Mouse (Mus musculus): ENCODE data around the gene Vps26a. TPM values are rescaled to one million over a fixed set of nuclear protein-coding genes. Genes with fewer than 3 reads are reported as not detected.
A peak's percentile ranks its signal among the peaks of the same experiment; 100 is the strongest.
"Not testable (repeated sequence)": the region's sequence is repeated elsewhere in the genome, so short reads cannot be mapped to it uniquely, and the experiment has no call there.

Vps26a gene
- polyA plus RNA-seq, 1 experiment from 2014 or later = 88.6 TPM

- Histone ChIP-seq H3K9ac (replicated peaks; ENCODE audit: low read length) (no peak overlapping the region), H3K4me1 (ENCODE audit: insufficient read depth, low read length) (0 out of 2 replicates have a peak, but pooled peaks cover 2% of the 10 kb centered on the region), H3K9me3 (ENCODE audit: low read length) (no peaks in the 10 kb centered on the region), H3K36me3 (ENCODE audit: insufficient read depth, low read length) (no peaks in the 10 kb centered on the region), H3K27ac (ENCODE audit: low read length) (no peak overlapping the region), H3K27me3 (ENCODE audit: insufficient read depth, low read length) (peaks cover 6% of the 10 kb centered on the region; the same call in 1 of the 2 replicates), H3K4me3 (ENCODE audit: low read length) (no peak overlapping the region), H3K4me2 (replicated peaks; ENCODE audit: low read depth, low read length) (no peak overlapping the region)
- no peak for ATAC-seq (ENCODE audit: low FRiP score, low TSS enrichment)
- 49% methylated on average over 4 of the region's 4 CpGs for WGBS
Observed at GRCm38 (mm10) chr10:62503353-62503752, 16.7 kb upstream of the Vps26a start.

GRCm38 (mm10) chr10:62501951-62502350 lies 15.3 kb upstream of the Vps26a start:
- Histone ChIP-seq H3K9ac (replicated peaks; ENCODE audit: low read length) (no peak overlapping the region), H3K27me3 (ENCODE audit: insufficient read depth, low read length) (peaks cover 1% of the 10 kb centered on the region; the same call in 1 of the 2 replicates), H3K9me3 (ENCODE audit: low read length) (no peaks in the 10 kb centered on the region), H3K36me3 (ENCODE audit: insufficient read depth, low read length) (no peaks in the 10 kb centered on the region), H3K4me2 (replicated peaks; ENCODE audit: low read depth, low read length) (no peak overlapping the region), H3K4me1 (ENCODE audit: insufficient read depth, low read length) (no peaks in the 10 kb centered on the region), H3K4me3 (ENCODE audit: low read length) (no peak overlapping the region), H3K27ac (ENCODE audit: low read length) (no peak overlapping the region)
- no peak for ATAC-seq (ENCODE audit: low FRiP score, low TSS enrichment)
- WGBS = 81% methylated on average over 7 of the region's 7 CpGs

- no peak overlapping the region for H3K9ac ChIP-seq (replicated peaks; ENCODE audit: low read length)
- H3K36me3 ChIP-seq (ENCODE audit: insufficient read depth, low read length) = no peaks in the 10 kb centered on the region
- no peak overlapping the region for H3K4me2 ChIP-seq (replicated peaks; ENCODE audit: low read depth, low read length)
- no peak for ATAC-seq (ENCODE audit: low FRiP score, low TSS enrichment)
- 87% methylated on average over 9 of the region's 9 CpGs for WGBS
- no peak overlapping the region for H3K4me3 ChIP-seq (ENCODE audit: low read length)
- H3K9me3 ChIP-seq (ENCODE audit: low read length) = no peaks in the 10 kb centered on the region
- H3K27me3 ChIP-seq (ENCODE audit: insufficient read depth, low read length) = no peaks in the 10 kb centered on the region
- H3K27ac ChIP-seq (ENCODE audit: low read length) = no peak overlapping the region
- H3K4me1 ChIP-seq (ENCODE audit: insufficient read depth, low read length) = no peaks in the 10 kb centered on the region
Observed at GRCm38 (mm10) chr10:62500916-62501615, 14.5 kb upstream of the Vps26a start.

GRCm38 (mm10) chr10:62500088-62500915 lies 13.7 kb upstream of the Vps26a start:
- peak; percentile 61; the same call in 1 of the 2 replicates for ATAC-seq (ENCODE audit: low FRiP score, low TSS enrichment)
- Histone ChIP-seq H3K9ac (replicated peaks; ENCODE audit: low read length) (no peak overlapping the region), H3K4me2 (replicated peaks; ENCODE audit: low read depth, low read length) (no peak overlapping the region), H3K9me3 (ENCODE audit: low read length) (no peaks in the 10 kb centered on the region), H3K4me3 (ENCODE audit: low read length) (no peak overlapping the region), H3K27me3 (ENCODE audit: insufficient read depth, low read length) (no peaks in the 10 kb centered on the region), H3K36me3 (ENCODE audit: insufficient read depth, low read length) (no peaks in the 10 kb centered on the region), H3K27ac (ENCODE audit: low read length) (no peak overlapping the region), H3K4me1 (ENCODE audit: insufficient read depth, low read length) (no peaks in the 10 kb centered on the region)
- 23% methylated on average over 15 of the region's 15 CpGs for WGBS

- H3K9me3 ChIP-seq (ENCODE audit: low read length); H3K4me1 ChIP-seq (ENCODE audit: insufficient read depth, low read length); H3K4me2 ChIP-seq (replicated peaks; ENCODE audit: low read depth, low read length); ATAC-seq (ENCODE audit: low FRiP score, low TSS enrichment); H3K4me3 ChIP-seq (ENCODE audit: low read length); H3K27ac ChIP-seq (ENCODE audit: low read length); H3K27me3 ChIP-seq (ENCODE audit: insufficient read depth, low read length); H3K9ac ChIP-seq (replicated peaks; ENCODE audit: low read length); H3K36me3 ChIP-seq (ENCODE audit: insufficient read depth, low read length): not testable (repeated sequence)
- 81% methylated on average over 3 of the region's 3 CpGs for WGBS
Observed at GRCm38 (mm10) chr10:62491681-62492080, 5.1 kb upstream of the Vps26a start.

- Histone ChIP-seq H3K27ac (ENCODE audit: low read length) (no peak overlapping the region), H3K27me3 (ENCODE audit: insufficient read depth, low read length) (no peaks in the 10 kb centered on the region), H3K4me2 (replicated peaks; ENCODE audit: low read depth, low read length) (no peak overlapping the region), H3K4me3 (ENCODE audit: low read length) (no peak overlapping the region), H3K9ac (replicated peaks; ENCODE audit: low read length) (no peak overlapping the region), H3K9me3 (ENCODE audit: low read length) (no peaks in the 10 kb centered on the region), H3K4me1 (ENCODE audit: insufficient read depth, low read length) (peaks cover 12% of the 10 kb centered on the region), H3K36me3 (ENCODE audit: insufficient read depth, low read length) (no peaks in the 10 kb centered on the region)
- WGBS = 26% methylated on average over 1 of the region's 1 CpGs
- no peak for ATAC-seq (ENCODE audit: low FRiP score, low TSS enrichment)
Observed at GRCm38 (mm10) chr10:62488266-62488665, 1.7 kb upstream of the Vps26a start.

GRCm38 (mm10) chr10:62485878-62486582 lies 575 bp downstream of the Vps26a start:
- Histone ChIP-seq H3K9me3 (ENCODE audit: low read length) (no peaks in the 10 kb centered on the region), H3K27ac (ENCODE audit: low read length) (peak overlapping the region; percentile 68), H3K4me3 (ENCODE audit: low read length) (peak overlapping the region; percentile 83), H3K36me3 (ENCODE audit: insufficient read depth, low read length) (no peaks in the 10 kb centered on the region), H3K4me2 (replicated peaks; ENCODE audit: low read depth, low read length) (peak overlapping the region; percentile 67), H3K27me3 (ENCODE audit: insufficient read depth, low read length) (no peaks in the 10 kb centered on the region), H3K9ac (replicated peaks; ENCODE audit: low read length) (peak overlapping the region; percentile 81), H3K4me1 (ENCODE audit: insufficient read depth, low read length) (peaks cover 12% of the 10 kb centered on the region)
- peak; percentile 90 for ATAC-seq (ENCODE audit: low FRiP score, low TSS enrichment)
- under 1% methylated on average over 48 of the region's 48 CpGs for WGBS

- H3K4me1 ChIP-seq (ENCODE audit: insufficient read depth, low read length) = peaks cover 3% of the 10 kb centered on the region; the same call in 1 of the 2 replicates
- ATAC-seq (ENCODE audit: low FRiP score, low TSS enrichment) = no peak
- H3K4me3 ChIP-seq (ENCODE audit: low read length) = no peak overlapping the region
- H3K4me2 ChIP-seq (replicated peaks; ENCODE audit: low read depth, low read length) = no peak overlapping the region
- H3K9ac ChIP-seq (replicated peaks; ENCODE audit: low read length) = no peak overlapping the region
- H3K9me3 ChIP-seq (ENCODE audit: low read length) = no peaks in the 10 kb centered on the region
- no peak overlapping the region for H3K27ac ChIP-seq (ENCODE audit: low read length)
- no peaks in the 10 kb centered on the region for H3K27me3 ChIP-seq (ENCODE audit: insufficient read depth, low read length)
- 0 out of 2 replicates have a peak, but pooled peaks cover 9% of the 10 kb centered on the region for H3K36me3 ChIP-seq (ENCODE audit: insufficient read depth, low read length)
- WGBS = 60% methylated on average over 7 of the region's 7 CpGs
Observed at GRCm38 (mm10) chr10:62481108-62481852, 5.3 kb downstream of the Vps26a start.

- Histone ChIP-seq H3K9me3 (ENCODE audit: low read length) (no peaks in the 10 kb centered on the region), H3K4me1 (ENCODE audit: insufficient read depth, low read length) (no peaks in the 10 kb centered on the region), H3K4me3 (ENCODE audit: low read length) (no peak overlapping the region), H3K36me3 (ENCODE audit: insufficient read depth, low read length) (0 out of 2 replicates have a peak, but pooled peaks cover 9% of the 10 kb centered on the region), H3K27ac (ENCODE audit: low read length) (no peak overlapping the region), H3K27me3 (ENCODE audit: insufficient read depth, low read length) (no peaks in the 10 kb centered on the region), H3K9ac (replicated peaks; ENCODE audit: low read length) (no peak overlapping the region), H3K4me2 (replicated peaks; ENCODE audit: low read depth, low read length) (no peak overlapping the region)
- WGBS = 78% methylated on average over 2 of the region's 2 CpGs
- ATAC-seq (ENCODE audit: low FRiP score, low TSS enrichment) = no peak
Observed at GRCm38 (mm10) chr10:62476980-62477379, 9.6 kb downstream of the Vps26a start.

Measured in kidney, embryonic 16.5 days (tissue).